Mouse (Mus musculus) neural tube, embryonic 13.5 days (tissue): ENCODE results near the gene Ap1m1. TPM values are rescaled to one million over a fixed set of nuclear protein-coding genes. Genes with fewer than 3 reads are reported as not detected.

Experiments
- ATAC-seq: fragments of 200-750 bp; cut with Nextera tagmentation; 2 replicates; pipeline ENCODE4 v1.8.0; 2017; ENCODE audit warnings: low read depth, mild to moderate bottlenecking, moderate TSS enrichment, moderate library complexity
- H3K27ac ChIP-seq: fragments of 300-500 bp; sonication (generic); replicated peaks from 2 replicates; pipeline ENCODE4 v1.5.1; 2015; ENCODE audit warnings: moderate library complexity, mild to moderate bottlenecking, inconsistent platforms
- H3K27me3 ChIP-seq: fragments of 300-500 bp; sonication (generic); 2 replicates; pipeline ENCODE4 v1.6.1; 2015; ENCODE audit warnings: mild to moderate bottlenecking, inconsistent platforms
- H3K36me3 ChIP-seq: fragments of 300-500 bp; sonication (generic); 2 replicates; pipeline ENCODE4 v1.6.1; 2015; ENCODE audit warnings: mild to moderate bottlenecking, inconsistent platforms
- H3K4me1 ChIP-seq: fragments of 300-500 bp; sonication (generic); replicated peaks from 2 replicates; pipeline ENCODE4 v1.6.1; 2015; ENCODE audit warnings: inconsistent platforms
- H3K4me2 ChIP-seq: fragments of 300-500 bp; sonication (generic); 2 replicates; pipeline ENCODE4 v1.6.1; 2015; ENCODE audit warnings: inconsistent platforms, mild to moderate bottlenecking, moderate library complexity
- H3K4me3 ChIP-seq: fragments of 300-500 bp; sonication (generic); 2 replicates; pipeline ENCODE4 v1.5.1; 2015; ENCODE audit warnings: mild to moderate bottlenecking, inconsistent platforms
- H3K9ac ChIP-seq: fragments of 300-500 bp; sonication (generic); 2 replicates; pipeline ENCODE4 v1.6.1; 2015; ENCODE audit warnings: moderate library complexity, mild to moderate bottlenecking, inconsistent platforms
- H3K9me3 ChIP-seq: fragments of 300-500 bp; sonication (generic); 2 replicates; pipeline ENCODE4 v1.6.1; 2016; ENCODE audit warnings: inconsistent platforms
- WGBS: fragments of 180-500 bp; shearing (Covaris S2); methylation state at CpG from one replicate; pipeline ENCODE4 v1.1.7; 2015; 5-methylcytosine and 5-hydroxymethylcytosine counted together
- polyA plus RNA-seq: library from polyadenylated mRNA; unstranded; fragments of >200 nt; fragmentation: Nextera tagmentation; extraction: Ambion mirVana; gene quantifications from 2 replicates; pipeline ENCODE4 v1.2.1, GENCODE M21; 2015

The Ap1m1 gene
- polyA plus RNA-seq, result 227 and 228 TPM in 2 replicates

- H3K4me2 ChIP-seq, result peak within 1 kb of the TSS; percentile 89
- H3K27ac ChIP-seq, result peak within 1 kb of the TSS; percentile 95
- H3K9ac ChIP-seq, result peak within 1 kb of the TSS; percentile 75
- peaks cover 20% of the 10 kb centered on the region; the same call in 1 of the 2 replicates for H3K36me3 ChIP-seq
- peaks cover 23% of the 10 kb centered on the region for H3K4me1 ChIP-seq
- under 1% methylated on average over 54 of the region's 54 CpGs for WGBS
- no peaks in the 10 kb centered on the region for H3K9me3 ChIP-seq
- peak; percentile 96 for ATAC-seq
- H3K4me3 ChIP-seq, result peak within 1 kb of the TSS; percentile 65
- H3K27me3 ChIP-seq, result no peaks in the 10 kb centered on the region
Measured at GRCm38 (mm10) chr8:72239499-72240402, at the start of gene Ap1m1. Gene Ap1m1, plus strand, starts transcription at chr8:72240018.

GRCm38 (mm10) chr8:72190215-72190539, 49.6 kb upstream of the Ap1m1 start:
- 85% methylated on average over 2 of the region's 2 CpGs for WGBS

GRCm38 (mm10) chr8:72192065-72192464, 47.8 kb upstream of the Ap1m1 start:
- no peak overlapping the region for H3K4me2 ChIP-seq
- ATAC-seq, result no peak
- H3K36me3 ChIP-seq, result no peaks in the 10 kb centered on the region
- no peak overlapping the region for H3K27ac ChIP-seq
- H3K9me3 ChIP-seq, result no peaks in the 10 kb centered on the region
- H3K27me3 ChIP-seq, result no peaks in the 10 kb centered on the region
- no peak overlapping the region for H3K4me3 ChIP-seq
- no peaks in the 10 kb centered on the region for H3K4me1 ChIP-seq
- H3K9ac ChIP-seq, result no peak overlapping the region

More at GRCm38 (mm10) chr8:72190215-72190539, 49.6 kb upstream of the Ap1m1 start:
- Histone ChIP-seq H3K27ac (no peak overlapping the region), H3K27me3 (no peaks in the 10 kb centered on the region), H3K9me3 (no peaks in the 10 kb centered on the region), H3K4me3 (no peak overlapping the region), H3K4me1 (no peaks in the 10 kb centered on the region), H3K9ac (no peak overlapping the region), H3K4me2 (no peak overlapping the region), H3K36me3 (no peaks in the 10 kb centered on the region)
- no peak for ATAC-seq

- 70% methylated on average over 8 of the region's 8 CpGs for WGBS
Measured at GRCm38 (mm10) chr8:72197997-72198396, 41.8 kb upstream of the Ap1m1 start.

GRCm38 (mm10) chr8:72208582-72208981, 31.2 kb upstream of the Ap1m1 start:
- H3K4me2 ChIP-seq, result no peak overlapping the region
- H3K27ac ChIP-seq, result no peak overlapping the region
- no peaks in the 10 kb centered on the region for H3K27me3 ChIP-seq
- no peak for ATAC-seq
- peaks cover 12% of the 10 kb centered on the region; the same call in 1 of the 2 replicates for H3K9me3 ChIP-seq
- 91% methylated on average over 1 of the region's 1 CpGs for WGBS
- no peak overlapping the region for H3K9ac ChIP-seq
- no peaks in the 10 kb centered on the region for H3K4me1 ChIP-seq
- no peak overlapping the region for H3K4me3 ChIP-seq
- H3K36me3 ChIP-seq, result no peaks in the 10 kb centered on the region

More at GRCm38 (mm10) chr8:72197997-72198396, 41.8 kb upstream of the Ap1m1 start:
- Histone ChIP-seq H3K4me3 (no peak overlapping the region), H3K4me1 (no peaks in the 10 kb centered on the region), H3K4me2 (no peak overlapping the region), H3K36me3 (no peaks in the 10 kb centered on the region), H3K27me3 (no peaks in the 10 kb centered on the region), H3K27ac (no peak overlapping the region), H3K9ac (no peak overlapping the region), H3K9me3 (peaks cover 18% of the 10 kb centered on the region)
- ATAC-seq, result no peak

- Histone ChIP-seq H3K4me2 (no peak overlapping the region), H3K36me3 (no peaks in the 10 kb centered on the region), H3K27me3 (peaks cover 9% of the 10 kb centered on the region), H3K9me3 (no peaks in the 10 kb centered on the region), H3K4me3 (no peak overlapping the region), H3K9ac (no peak overlapping the region), H3K4me1 (no peaks in the 10 kb centered on the region), H3K27ac (no peak overlapping the region)
- 83% methylated on average over 4 of the region's 4 CpGs for WGBS
- no peak for ATAC-seq
Measured at GRCm38 (mm10) chr8:72210222-72210621, 29.6 kb upstream of the Ap1m1 start.

GRCm38 (mm10) chr8:72210710-72211109, 29.1 kb upstream of the Ap1m1 start:
- Histone ChIP-seq H3K4me1 (no peaks in the 10 kb centered on the region), H3K9me3 (no peaks in the 10 kb centered on the region), H3K36me3 (no peaks in the 10 kb centered on the region), H3K4me3 (no peak overlapping the region), H3K4me2 (no peak overlapping the region), H3K27me3 (peaks cover 14% of the 10 kb centered on the region), H3K27ac (no peak overlapping the region), H3K9ac (no peak overlapping the region)
- WGBS, result 65% methylated on average over 2 of the region's 2 CpGs
- no peak for ATAC-seq

- peaks cover 23% of the 10 kb centered on the region for H3K27me3 ChIP-seq
- H3K4me1 ChIP-seq, result no peaks in the 10 kb centered on the region
- WGBS, result 74% methylated on average over 1 of the region's 1 CpGs
- no peaks in the 10 kb centered on the region for H3K9me3 ChIP-seq
- no peak for ATAC-seq
- no peak overlapping the region for H3K9ac ChIP-seq
- no peak overlapping the region for H3K4me3 ChIP-seq
- no peaks in the 10 kb centered on the region for H3K36me3 ChIP-seq
- H3K27ac ChIP-seq, result no peak overlapping the region
- no peak overlapping the region for H3K4me2 ChIP-seq
Measured at GRCm38 (mm10) chr8:72211846-72212245, 28.0 kb upstream of the Ap1m1 start.

GRCm38 (mm10) chr8:72212751-72213150, 27.1 kb upstream of the Ap1m1 start, which contains the start of gene Cib3:
Gene Cib3, minus strand, starts transcription at chr8:72212837.
- no peaks in the 10 kb centered on the region for H3K36me3 ChIP-seq
- no peak for ATAC-seq
- H3K27ac ChIP-seq, result no peak within 1 kb of the TSS
- no peak within 1 kb of the TSS for H3K4me2 ChIP-seq
- H3K9ac ChIP-seq, result no peak within 1 kb of the TSS
- WGBS, result 61% methylated on average over 4 of the region's 4 CpGs
- H3K4me3 ChIP-seq, result no peak within 1 kb of the TSS
- peaks cover 31% of the 10 kb centered on the region for H3K27me3 ChIP-seq
- no peaks in the 10 kb centered on the region for H3K4me1 ChIP-seq
- no peaks in the 10 kb centered on the region for H3K9me3 ChIP-seq

GRCm38 (mm10) chr8:72213536-72213935, 26.3 kb upstream of the Ap1m1 start, which contains the start of gene Gm11034:
Gene Gm11034, minus strand, starts transcription at chr8:72213636.
- Histone ChIP-seq H3K27ac (no peak within 1 kb of the TSS), H3K4me1 (no peaks in the 10 kb centered on the region), H3K4me3 (no peak within 1 kb of the TSS), H3K4me2 (no peak within 1 kb of the TSS), H3K36me3 (no peaks in the 10 kb centered on the region), H3K9ac (no peak within 1 kb of the TSS), H3K27me3 (peaks cover 36% of the 10 kb centered on the region), H3K9me3 (no peaks in the 10 kb centered on the region)
- 77% methylated on average over 4 of the region's 4 CpGs for WGBS
- no peak for ATAC-seq

GRCm38 (mm10) chr8:72215060-72215459, 24.8 kb upstream of the Ap1m1 start:
- H3K4me2 ChIP-seq, result no peak overlapping the region
- H3K27ac ChIP-seq, result no peak overlapping the region
- no peak overlapping the region for H3K4me3 ChIP-seq
- 35% methylated on average over 2 of the region's 2 CpGs for WGBS
- peaks cover 36% of the 10 kb centered on the region for H3K27me3 ChIP-seq
- ATAC-seq, result no peak
- H3K9me3 ChIP-seq, result no peaks in the 10 kb centered on the region
- H3K9ac ChIP-seq, result no peak overlapping the region
- no peaks in the 10 kb centered on the region for H3K36me3 ChIP-seq
- no peaks in the 10 kb centered on the region for H3K4me1 ChIP-seq

- no peak overlapping the region for H3K4me3 ChIP-seq
- no peak overlapping the region for H3K9ac ChIP-seq
- WGBS, result 44% methylated on average over 1 of the region's 1 CpGs
- peaks cover 1% of the 10 kb centered on the region; the same call in 1 of the 2 replicates for H3K36me3 ChIP-seq
- H3K27me3 ChIP-seq, result peaks cover 36% of the 10 kb centered on the region
- H3K9me3 ChIP-seq, result no peaks in the 10 kb centered on the region
- H3K27ac ChIP-seq, result no peak overlapping the region
- ATAC-seq, result no peak
- H3K4me1 ChIP-seq, result peaks cover 8% of the 10 kb centered on the region
- H3K4me2 ChIP-seq, result no peak overlapping the region
Measured at GRCm38 (mm10) chr8:72215871-72216270, 23.9 kb upstream of the Ap1m1 start.
